Mouse (Mus musculus): ENCODE measurements at regions not wholly inside any gene's neighbourhood (a gene's known extent, or its start where the extent isn't known, plus 50 kb on each side); places are given as distances from the start of the nearest gene placed in this dataset.

DNA sequence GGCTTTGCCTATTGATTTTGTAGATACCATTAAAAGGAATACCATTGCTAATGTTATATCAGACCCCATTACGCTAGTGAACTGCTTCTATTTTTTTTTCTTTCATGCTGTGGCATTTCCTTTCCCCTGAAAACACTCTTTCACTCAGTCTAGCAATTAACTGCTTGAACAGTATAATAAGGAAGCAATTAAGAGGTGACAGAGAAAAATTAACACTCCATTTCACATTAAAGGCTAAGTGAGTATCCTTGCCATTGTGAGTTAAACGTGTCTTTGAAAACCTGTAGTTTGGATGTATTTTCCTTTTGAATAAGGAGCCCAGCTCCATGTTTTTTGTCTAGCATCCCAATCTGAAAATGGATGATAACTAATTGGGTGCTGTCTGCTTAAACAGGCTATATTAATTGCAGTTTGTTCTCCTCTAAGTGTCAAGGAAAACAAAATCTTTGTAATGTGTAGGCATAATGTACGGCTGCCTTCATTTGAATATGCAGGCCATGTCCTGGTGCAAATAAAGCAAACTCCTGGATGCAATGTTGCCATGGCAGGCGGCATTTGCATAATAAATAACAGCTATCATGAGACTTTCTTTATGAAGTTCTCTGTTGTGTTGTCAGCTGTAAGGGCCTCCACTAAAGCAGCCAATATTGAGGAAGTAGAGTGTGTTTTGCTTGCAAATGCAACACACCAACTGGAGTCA is 423.3 kb downstream of the Zic3 start:
- DNase-seq, result no peak

DNA sequence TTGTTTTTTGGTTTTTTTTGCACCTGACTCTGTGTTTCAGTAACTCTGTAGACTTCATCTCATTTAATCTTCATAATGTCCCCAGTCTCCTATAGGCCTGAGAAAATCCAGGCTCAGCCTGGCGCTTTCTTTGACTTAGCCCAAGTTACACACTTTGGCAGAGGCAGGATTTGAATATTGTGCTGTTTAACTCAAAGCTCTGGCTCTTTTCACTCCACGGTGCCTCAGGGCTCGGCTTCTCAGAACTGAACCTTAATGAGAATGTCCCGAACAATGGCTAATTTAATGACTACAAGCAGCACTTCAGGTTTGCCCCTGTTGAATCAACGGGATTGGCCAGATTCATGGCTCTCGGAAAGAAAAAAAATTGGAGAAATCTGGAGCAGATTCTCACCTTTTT is 425.1 kb downstream of the Zic3 start:
- no peak for DNase-seq

DNA sequence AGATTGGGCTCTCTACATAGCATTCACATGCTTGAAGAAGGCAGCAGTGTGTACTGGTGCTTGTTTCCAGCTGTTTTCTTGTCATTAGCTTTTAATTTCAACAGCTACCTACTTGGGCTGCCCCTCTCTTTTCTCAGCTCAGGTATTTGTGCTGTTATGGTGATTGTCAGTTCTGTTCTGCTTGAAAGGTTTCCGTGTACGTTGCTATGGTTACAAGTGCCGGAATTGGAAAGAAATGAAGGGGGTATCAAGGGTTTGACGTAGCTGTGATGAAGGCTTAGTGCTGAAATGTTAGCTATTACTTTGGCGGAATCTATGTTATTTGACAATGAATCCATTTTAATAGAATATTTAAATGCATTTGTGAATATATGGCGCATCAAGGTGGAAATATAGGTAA is 439.5 kb upstream of the 4930550L24Rik start:
- no peak for DNase-seq

DNA sequence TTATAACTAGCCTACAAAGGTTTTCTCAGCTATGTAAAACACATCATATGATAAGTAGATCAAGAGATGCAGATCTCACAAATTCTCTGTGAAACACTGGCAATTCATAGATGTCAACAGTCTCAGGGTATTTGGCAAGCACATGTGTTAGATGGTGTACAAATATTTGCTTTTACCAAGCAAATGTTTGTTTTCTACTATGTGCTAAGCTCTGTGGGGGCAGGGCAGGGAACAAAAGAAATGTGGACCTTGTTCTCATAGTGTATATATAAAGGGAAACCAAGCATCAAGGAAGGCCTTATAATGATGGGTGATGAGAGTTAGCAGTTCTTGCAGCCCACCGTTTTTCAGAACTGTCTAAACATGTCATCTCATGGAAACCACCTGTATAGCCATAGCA is 438.2 kb upstream of the 4930550L24Rik start:
- no peak for DNase-seq

DNA sequence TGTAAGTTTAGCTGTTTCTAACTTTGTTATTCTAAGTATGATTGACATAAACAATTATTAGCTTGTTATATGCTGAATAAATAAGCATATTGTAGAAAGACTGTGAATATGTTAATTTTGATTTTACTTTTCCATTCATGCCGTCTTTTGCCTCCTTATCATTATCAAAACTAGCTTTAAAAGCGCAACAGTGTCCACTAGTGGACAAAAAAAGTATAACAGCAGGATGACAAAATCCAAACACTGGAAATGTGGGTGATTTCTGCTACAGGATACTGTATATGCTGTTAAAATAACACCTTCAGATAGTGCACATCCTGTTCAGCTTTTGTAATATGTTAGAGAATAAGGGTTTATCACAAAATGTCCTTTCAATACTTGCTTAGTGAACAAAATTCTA is 418.3 kb upstream of the 4930550L24Rik start:
- DNase-seq, result peak; percentile 29

DNA sequence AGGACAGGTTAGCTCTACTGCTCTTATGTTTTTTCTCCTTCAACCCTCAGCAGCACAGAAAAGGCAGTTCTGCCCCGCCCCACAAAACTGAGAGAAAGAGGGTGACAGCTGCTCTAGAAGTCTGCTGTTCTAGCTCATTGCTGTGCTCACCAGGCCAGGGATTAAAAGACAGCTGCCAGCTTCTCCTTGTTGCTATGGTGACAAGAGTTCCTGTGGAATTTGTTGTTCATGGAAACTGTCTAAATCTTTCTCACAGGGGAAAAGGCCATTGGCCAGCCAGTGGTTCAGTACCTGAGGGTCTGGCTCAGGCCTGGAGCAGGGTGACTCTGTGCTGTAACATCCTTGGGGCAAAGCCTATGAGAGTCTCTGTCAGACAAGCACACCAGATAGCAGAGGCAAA is 405.6 kb upstream of the 4930550L24Rik start:
- no peak for DNase-seq

DNA sequence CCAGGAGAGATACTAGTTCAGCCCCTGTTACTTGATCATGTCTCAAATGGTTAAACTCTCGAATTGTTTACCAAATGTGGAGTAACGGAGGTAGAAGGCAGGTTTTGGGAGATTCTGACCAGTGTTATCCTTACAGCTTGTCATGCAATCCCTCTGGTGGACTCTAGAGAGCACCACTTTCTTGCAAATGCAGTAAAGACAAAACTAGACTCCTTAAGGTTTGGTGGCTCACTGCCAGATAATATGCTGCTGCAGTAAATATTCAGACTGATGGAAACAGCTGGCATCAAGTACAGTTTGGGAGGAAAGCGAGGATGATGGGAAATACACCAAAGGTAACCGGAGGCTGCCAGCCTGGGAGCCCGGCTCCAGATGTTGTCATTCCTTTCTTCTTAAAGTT is 394.2 kb upstream of the 4930550L24Rik start:
- no peak for DNase-seq

All from lung, postnatal 36 days (tissue).